Mouse (Mus musculus) olfactory bulb, adult 2 months (tissue): ENCODE results near the gene Tepsin. TPM values are rescaled to one million over a fixed set of nuclear protein-coding genes. Genes with fewer than 3 reads are reported as not detected.

Experiments used
- H3K27ac ChIP-seq: fragments of 200-500 bp; 2 replicates; pipeline ENCODE4 v1.5.1; 2012; ENCODE audit warnings: low read depth, low read length; ENCODE audit not compliant: insufficient read depth
- H3K4me1 ChIP-seq: fragments of 200-500 bp; 2 replicates; pipeline ENCODE4 v1.6.1; 2012; ENCODE audit warnings: low read length; ENCODE audit not compliant: control insufficient read depth, insufficient read depth
- H3K4me3 ChIP-seq: fragments of 200-500 bp; 2 replicates; pipeline ENCODE4 v1.5.1; 2012; ENCODE audit warnings: mild to moderate bottlenecking, low read depth, low read length, moderate library complexity; ENCODE audit not compliant: insufficient read depth
- CTCF ChIP-seq: fragments of 200-500 bp; IDR thresholded peaks from 2 replicates; pipeline ENCODE4 v1.5.1; 2012; ENCODE audit warnings: low read depth, mild to moderate bottlenecking, low read length, moderate library complexity; ENCODE audit not compliant: insufficient read depth
- POLR2A ChIP-seq: fragments of 200-500 bp; IDR thresholded peaks from 2 replicates; pipeline ENCODE4 v1.6.1; 2012; ENCODE audit warnings: mild to moderate bottlenecking, low read depth, low read length, moderate library complexity; ENCODE audit not compliant: insufficient read depth
- WGBS: fragments of 180-500 bp; shearing (Covaris S2); methylation state at CpG from one replicate; pipeline ENCODE4 v1.1.7; 2018; 5-methylcytosine and 5-hydroxymethylcytosine counted together
- polyA plus RNA-seq: library from polyadenylated mRNA; stranded (reverse); fragments of >200 nt; gene quantifications from 2 replicates; pipeline ENCODE4 v1.2.4, GENCODE M21; 2012; ENCODE audit warnings: low replicate concordance; ENCODE audit not compliant: missing spikeins, insufficient read depth, insufficient read length

Tepsin gene
- polyA plus RNA-seq, 1 experiment, result not detected

DNA sequence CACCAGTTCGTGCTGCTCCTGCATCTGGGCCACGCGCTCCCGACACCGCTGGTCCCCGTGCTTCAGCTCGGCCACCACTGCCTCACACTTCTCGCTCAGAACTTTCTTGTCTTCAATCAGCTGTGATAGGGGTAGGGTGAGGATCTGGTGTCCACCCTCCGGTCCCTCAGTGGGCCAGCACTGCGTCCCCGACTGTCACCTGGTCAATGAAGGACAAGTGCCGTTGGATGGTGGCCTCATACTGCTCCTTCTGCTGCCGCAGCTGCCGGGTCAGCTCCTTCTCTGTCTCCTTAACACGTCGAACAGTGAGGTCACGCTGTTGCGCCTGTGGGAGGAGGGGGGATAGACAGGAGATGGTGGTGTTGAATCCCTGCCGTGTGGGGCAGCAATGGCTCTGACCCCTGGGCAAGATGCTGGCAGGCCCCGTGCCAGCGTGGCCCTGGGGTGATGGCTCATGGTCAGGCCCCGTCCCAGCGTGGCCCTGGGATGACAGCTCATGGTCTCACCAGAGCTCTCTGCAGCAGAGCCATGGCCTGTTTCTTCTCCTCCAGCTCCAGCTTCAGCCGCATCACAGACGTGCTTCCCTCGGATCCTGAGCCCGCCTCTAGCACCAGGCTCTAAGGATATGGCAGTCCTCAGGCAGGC, 28.1 kb downstream of the Tepsin start:
- TF ChIP-seq POLR2A, result no peak
- no peak for TF ChIP-seq CTCF
- 90% methylated on average over 27 of the region's 27 CpGs for whole genome bisulfite sequencing
- peaks cover 16% of the 10 kb centered on the region for H3K4me1 ChIP-seq

DNA sequence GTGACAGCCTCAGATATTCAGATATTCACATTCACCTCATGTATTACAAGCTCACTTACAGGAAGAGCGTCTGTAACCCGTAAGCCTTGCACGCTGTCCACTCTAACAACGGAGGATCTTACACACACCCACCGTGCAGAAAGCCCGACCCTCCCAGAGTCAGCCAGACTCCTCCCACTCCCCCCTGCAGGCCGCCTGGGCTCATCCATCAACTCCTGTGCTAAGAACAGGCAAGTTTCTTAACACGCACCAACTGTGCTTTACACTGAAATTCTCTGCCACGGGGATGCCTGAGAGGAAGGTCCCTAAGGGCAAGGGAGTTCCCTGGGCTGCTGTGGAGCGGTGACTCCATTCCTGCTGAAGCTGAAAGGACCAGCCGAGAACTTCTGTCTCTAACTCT, 29.3 kb downstream of the Tepsin start:
- no peak overlapping the region for H3K4me3 ChIP-seq
- WGBS, result 62% methylated on average over 11 of the region's 11 CpGs
- TF ChIP-seq CTCF (no peak), POLR2A (no peak)
- H3K4me1 ChIP-seq, result peaks cover 9% of the 10 kb centered on the region
- H3K27ac ChIP-seq, result no peak overlapping the region

More for the DNA sequence above, 28.1 kb downstream of the Tepsin start:
- H3K27ac ChIP-seq, result no peak overlapping the region
- no peak overlapping the region for H3K4me3 ChIP-seq

DNA sequence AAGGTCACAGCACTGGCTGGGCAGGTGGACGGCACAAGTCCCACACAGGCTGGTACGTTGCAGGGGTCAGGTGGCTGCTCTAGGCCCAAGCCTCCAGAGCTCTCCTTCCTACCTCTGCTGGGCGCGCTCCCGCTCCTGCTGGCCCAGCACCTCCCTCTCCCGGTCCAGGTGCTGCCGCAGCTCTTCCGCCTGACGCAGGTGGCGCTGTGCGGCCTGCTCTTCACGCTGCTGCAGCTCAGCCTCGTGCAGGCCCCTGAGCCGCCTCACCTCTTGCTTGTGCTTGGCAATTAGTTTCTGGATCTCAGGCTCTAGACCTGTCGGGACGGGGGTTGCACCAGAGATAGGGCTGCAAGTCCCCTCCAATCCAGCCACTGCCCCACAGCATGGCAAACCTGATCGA, 30.7 kb downstream of the Tepsin start:
- no peak overlapping the region for H3K27ac ChIP-seq
- TF ChIP-seq POLR2A (no peak), CTCF (no peak)
- WGBS, result 69% methylated on average over 17 of the region's 17 CpGs
- peaks cover 4% of the 10 kb centered on the region; the same call in 1 of the 2 replicates for H3K4me1 ChIP-seq
- H3K4me3 ChIP-seq, result no peak overlapping the region

DNA sequence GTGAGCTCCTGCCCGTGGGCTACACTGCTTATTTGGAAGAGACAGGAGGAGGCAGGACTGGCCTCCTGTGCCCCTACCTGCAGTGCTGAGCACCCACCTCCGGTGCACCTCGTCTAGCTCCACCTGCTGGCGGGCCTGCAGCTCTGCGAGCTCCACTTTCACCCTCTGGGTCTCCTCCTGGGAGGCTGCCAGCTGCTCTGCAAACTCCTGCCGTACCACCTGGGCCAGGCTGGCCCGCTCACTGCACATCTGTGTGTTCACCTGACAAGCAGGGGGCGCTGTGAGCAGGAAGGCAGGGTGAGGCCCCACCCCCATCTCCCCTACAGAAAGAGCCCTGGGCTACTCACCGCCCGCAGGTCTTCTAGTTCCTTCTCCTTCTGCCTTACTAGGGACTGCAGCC, 33.2 kb downstream of the Tepsin start:
- TF ChIP-seq POLR2A (no peak), CTCF (peak; percentile 90)
- Histone ChIP-seq H3K4me3 (no peak overlapping the region), H3K27ac (no peak overlapping the region), H3K4me1 (peaks cover 4% of the 10 kb centered on the region; the same call in 1 of the 2 replicates)
- WGBS, result 38% methylated on average over 10 of the region's 10 CpGs

DNA sequence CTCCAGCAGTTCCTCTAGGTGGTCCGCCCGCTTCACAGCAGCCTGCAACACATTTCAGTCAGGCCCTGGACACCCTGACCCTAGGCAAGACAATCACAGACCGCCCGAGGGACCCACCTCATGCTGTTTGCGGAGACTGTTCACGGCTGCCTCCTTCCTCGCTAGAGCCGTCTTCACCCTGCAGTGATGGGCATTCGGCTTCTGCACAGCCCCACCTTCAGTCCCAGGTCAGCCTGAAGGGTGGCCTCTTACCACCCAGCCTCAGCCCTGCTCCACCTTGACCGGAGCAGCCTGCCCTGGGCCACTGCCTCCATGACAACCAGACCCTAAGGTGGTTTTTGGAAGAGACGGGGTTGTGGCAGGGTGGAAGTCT, 33.9 kb downstream of the Tepsin start:
- Histone ChIP-seq H3K4me3 (no peak overlapping the region), H3K4me1 (peaks cover 4% of the 10 kb centered on the region; the same call in 1 of the 2 replicates), H3K27ac (no peak overlapping the region)
- TF ChIP-seq POLR2A, result no peak
- no peak for TF ChIP-seq CTCF
- 90% methylated on average over 11 of the region's 11 CpGs for WGBS

DNA sequence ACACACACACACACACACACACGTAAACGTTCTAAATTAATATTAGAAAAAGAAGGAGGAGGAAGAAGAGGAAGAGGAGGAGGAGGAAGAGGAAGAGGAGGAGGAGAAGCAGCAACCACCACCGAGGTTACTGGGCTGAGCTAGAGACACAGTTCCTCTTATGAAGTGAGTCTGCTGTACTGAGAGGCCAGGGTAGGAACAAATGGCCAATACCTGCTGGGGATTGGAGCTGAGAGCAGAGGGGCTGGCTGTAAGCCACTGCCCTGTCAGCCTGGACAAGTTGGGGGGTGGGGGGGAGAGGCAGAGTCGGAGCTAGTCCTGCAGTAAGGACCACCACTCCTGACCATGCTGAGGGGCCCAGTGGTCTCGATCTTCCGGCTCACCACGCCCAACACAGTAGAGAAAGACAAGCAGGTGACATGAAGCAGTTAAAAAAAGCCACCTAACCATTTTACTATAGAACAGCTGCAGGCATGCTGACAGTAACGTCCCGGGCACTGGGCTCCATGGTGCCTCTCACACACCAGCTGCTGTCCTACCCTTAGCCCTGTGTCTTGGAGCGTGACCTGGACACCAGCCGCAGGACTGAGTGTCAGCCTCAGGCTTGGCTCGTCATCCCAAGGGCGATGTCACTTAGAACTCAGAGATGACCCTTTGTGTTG, 34.4 kb downstream of the Tepsin start:
- Histone ChIP-seq H3K4me1 (peaks cover 4% of the 10 kb centered on the region; the same call in 1 of the 2 replicates), H3K27ac (no peak overlapping the region), H3K4me3 (no peak overlapping the region)
- 86% methylated on average over 13 of the region's 13 CpGs for WGBS
- TF ChIP-seq POLR2A (no peak), CTCF (no peak)

DNA sequence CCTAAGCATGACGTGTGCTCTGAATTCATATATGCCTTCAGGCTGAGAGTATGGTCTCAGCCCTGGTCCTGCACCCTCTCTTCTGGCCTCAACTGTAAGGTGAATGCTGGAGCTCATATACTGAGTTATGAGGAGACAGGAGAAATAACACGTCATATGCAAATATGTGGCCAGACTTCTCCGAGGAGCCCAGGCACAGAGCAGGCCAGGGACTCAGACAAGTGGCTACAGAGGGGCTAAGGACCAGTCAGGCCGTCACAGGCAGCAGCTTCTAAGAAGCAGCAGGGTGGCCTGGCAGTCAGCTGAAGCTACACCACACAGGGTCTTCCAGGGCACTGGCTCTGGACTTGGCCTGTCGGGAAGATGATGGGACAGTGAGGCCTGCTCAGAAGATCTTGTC, 35.2 kb downstream of the Tepsin start:
- TF ChIP-seq POLR2A (no peak), CTCF (no peak)
- H3K4me3 ChIP-seq, result no peak overlapping the region
- peaks cover 4% of the 10 kb centered on the region; the same call in 1 of the 2 replicates for H3K4me1 ChIP-seq
- WGBS, result 87% methylated on average over 5 of the region's 5 CpGs
- H3K27ac ChIP-seq, result no peak overlapping the region

DNA sequence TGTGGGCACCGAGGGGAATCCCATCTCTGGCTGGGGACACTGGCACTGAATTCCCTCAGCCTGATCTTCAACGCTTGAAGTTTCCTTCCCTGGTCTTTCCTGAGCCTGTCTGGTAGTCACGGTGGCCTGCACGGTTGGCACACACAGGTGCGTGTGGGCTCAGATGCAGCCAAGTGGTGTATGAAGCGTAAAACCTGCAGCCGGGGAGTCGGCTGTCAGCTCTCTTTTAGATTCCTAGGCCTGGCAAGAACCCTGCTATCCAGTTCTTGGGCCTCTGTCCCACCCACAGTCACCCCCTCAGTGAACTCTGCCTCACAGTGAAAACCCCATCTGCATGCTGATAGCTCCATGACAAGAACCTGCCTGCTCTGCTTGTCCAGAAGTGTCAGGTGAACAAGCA, 37.9 kb downstream of the Tepsin start:
- Histone ChIP-seq H3K4me1 (peaks cover 7% of the 10 kb centered on the region; the same call in 1 of the 2 replicates), H3K4me3 (no peak overlapping the region), H3K27ac (no peak overlapping the region)
- no peak for TF ChIP-seq CTCF
- no peak for TF ChIP-seq POLR2A
- WGBS, result 71% methylated on average over 8 of the region's 8 CpGs

DNA sequence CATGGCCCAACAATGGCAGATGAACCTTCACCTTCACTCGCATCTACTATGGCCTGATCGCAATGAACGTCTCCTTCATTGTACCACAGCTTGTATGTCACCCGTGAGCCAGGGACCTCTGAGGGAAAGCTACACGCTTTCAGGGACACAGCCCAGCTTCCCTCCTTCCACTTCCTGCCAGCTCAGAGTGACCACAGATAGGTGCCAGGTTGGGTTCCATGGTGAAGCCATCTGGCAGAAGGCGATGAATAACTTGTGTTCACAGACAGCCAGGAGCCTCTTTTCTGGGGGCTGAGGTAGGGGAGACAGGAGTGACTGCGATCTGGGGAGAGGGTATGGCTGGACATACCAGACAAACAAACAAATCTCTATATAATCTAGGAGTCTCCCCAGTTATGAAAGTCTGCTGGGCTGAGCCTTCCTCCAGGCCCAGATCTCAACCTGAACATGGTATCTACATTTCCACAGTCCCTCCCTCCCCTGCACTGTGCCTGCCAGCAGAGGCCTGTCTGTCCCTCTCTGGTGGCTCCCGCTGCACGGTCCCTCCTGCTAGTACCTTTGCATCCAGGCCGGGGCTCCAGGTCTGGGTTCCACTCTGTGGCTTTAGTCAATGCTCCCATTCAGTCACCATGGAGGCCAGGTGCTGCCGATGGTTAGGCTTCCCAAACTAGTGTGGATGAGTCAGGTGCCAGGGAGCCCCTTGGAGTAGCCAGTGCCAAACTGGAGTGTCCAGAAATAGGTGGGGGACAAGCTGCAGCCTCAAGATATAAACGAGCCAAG, 42.4 kb downstream of the Tepsin start:
- TF ChIP-seq CTCF (no peak), POLR2A (no peak)
- H3K4me1 ChIP-seq, result peaks cover 13% of the 10 kb centered on the region
- H3K27ac ChIP-seq, result no peak overlapping the region
- no peak overlapping the region for H3K4me3 ChIP-seq
- 86% methylated on average over 12 of the region's 12 CpGs for WGBS
